Mouse (Mus musculus) lung, adult 18-20 months (tissue): Measurements from ENCODE around the gene Ptpn14.
A peak's percentile ranks its signal among the peaks of the same experiment; 100 is the strongest.

Experiments
- DNase-seq, 2 experiments: peaks; one replicate each; pipeline ENCODE4 v3.0.0; 2022; ENCODE audit warnings: mixed read lengths in 2 of 2

Ptpn14 gene

DNA sequence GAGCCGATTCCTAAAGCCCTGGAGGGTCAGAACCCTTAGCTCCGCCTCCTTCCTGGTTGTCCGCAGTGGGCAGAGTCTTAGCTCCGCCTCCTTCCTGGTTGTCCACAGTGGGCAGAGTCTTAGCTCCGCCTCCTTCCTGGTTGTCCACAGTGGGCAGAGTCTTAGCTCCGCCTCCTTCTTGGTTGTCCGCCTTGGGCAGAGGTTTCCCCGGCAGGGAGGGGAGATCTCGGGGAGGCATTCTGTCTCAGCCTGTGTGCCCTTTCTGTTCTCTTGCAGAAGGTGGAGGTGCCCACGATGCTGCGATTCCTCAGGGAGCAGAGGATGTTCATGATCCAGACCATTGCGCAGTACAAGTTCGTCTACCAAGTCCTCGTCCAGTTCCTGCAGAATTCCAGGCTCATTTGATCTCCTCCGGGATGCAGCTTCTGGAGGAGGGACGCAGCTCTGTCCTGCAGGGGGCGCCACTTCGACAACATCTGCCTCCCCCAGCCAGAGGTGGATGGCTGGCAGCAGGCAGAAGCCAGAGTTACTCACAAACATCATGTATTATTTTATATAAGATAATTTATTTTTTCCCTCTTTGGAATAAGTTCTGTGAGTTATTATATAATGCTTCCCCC is 141.7 kb downstream of the Ptpn14 start:
- DNase-seq = no peak

DNA sequence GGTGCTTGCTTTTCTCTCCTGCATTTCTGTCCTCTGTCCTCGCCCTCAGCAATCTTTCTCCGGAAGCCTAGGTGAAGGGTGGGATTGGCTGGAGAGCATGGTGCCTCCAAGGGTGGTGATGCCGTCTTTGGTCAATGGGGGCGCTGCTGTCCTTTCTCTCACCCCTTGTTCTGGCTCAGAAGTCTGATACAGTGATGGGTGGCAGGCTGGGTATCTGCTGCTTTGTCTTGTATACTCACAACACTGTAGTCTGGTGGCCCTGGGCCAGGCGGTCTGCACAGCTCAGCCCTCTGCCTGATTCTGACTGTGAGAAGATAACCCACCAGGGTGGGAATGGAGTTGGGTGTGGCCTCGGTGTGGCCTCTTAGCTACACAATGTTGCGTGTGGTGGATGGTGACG is 142.5 kb downstream of the Ptpn14 start:
- no peak for DNase-seq

GRCm38 (mm10) chr1:189871625-189872024 is 143.6 kb downstream of the Ptpn14 start:
- no peak for DNase-seq

DNA sequence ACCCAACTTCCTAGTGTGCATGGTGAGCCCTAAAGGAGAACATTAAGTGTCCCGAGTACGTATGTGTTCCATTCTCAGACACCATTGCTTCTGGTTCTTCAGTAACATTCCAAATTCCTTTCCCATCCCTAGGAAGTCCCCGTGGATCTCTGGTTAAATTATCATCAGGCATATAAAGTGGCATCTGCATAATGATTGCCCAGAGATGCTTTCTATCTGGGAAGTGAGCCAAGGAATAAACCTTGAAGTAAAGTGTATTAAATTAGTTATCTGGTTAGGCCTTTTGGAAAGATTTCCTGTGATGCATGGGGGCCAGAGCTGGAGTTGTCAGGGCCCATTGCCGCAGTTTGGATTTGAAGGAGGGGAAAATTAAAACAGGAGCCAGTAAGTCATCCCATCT is 144.0 kb downstream of the Ptpn14 start:
- no peak for DNase-seq

DNA sequence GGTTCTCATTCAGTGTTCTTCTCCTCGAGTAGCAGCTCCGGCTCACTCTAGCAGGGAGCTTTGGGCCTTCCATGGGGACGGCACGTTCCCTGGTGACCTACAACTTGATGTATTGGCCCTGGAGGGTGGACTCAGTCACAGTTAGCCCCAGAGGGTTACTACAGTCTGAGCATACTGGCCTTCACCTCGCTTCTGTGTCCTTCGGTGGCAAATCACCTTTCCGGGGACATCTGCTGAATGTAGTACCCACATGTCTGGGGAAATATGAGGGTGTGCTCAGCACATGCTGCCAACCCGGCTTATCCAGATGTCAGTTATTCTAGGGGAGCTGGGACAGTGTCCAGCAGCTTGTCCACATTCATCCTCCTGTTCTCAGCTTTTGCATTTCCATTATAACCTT is 145.5 kb downstream of the Ptpn14 start:
- DNase-seq = no peak

- peak; percentile 68 to 74 for DNase-seq
Measured at GRCm38 (mm10) chr1:189875439-189875861, 147.4 kb downstream of the Ptpn14 start.

GRCm38 (mm10) chr1:189876162-189876561 is 148.1 kb downstream of the Ptpn14 start:
- DNase-seq = no peak

- no peak for DNase-seq
Measured at GRCm38 (mm10) chr1:189879212-189879611, 151.1 kb downstream of the Ptpn14 start.

DNA sequence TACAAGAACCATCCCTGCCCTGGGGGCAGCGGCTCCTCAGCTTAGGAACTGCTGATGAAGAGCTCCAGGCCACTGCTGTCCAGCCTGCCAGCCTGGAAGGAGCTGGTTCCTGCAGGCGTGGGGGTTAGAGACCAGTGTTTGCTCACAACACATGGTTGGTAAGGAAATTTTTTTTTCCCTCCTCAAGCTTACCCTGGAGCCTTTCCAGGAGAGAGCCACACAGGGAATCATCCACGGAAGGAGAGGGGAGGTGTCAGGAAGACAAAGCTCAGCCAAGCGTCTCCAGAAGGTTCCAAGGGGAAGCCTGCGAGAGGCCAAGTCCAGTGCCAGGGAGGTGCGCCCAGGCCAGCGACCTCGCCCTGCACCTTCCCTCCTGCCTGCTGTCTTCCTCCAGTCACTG is 151.9 kb downstream of the Ptpn14 start:
- DNase-seq = peak; percentile 58 to 73

DNA sequence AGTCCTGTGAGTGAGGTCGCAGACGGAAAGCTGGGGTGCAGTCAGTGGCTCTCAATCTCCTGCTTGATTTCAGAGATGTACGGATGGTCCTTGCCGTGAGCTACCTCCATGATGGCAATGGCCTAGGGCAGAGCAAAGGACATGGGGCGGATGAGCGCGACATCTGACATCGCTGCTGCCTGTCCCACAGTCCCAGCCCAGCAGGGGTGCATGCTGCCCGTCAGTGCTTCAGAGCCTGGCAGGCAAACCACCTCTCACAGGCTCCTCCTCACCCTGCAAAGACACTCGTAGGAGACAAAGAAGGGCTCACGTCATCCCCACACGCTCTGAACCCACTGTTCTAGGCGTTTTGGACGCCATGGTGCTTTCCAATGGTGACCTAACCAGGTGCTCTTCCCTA is 152.7 kb downstream of the Ptpn14 start:
- DNase-seq = no peak

DNA sequence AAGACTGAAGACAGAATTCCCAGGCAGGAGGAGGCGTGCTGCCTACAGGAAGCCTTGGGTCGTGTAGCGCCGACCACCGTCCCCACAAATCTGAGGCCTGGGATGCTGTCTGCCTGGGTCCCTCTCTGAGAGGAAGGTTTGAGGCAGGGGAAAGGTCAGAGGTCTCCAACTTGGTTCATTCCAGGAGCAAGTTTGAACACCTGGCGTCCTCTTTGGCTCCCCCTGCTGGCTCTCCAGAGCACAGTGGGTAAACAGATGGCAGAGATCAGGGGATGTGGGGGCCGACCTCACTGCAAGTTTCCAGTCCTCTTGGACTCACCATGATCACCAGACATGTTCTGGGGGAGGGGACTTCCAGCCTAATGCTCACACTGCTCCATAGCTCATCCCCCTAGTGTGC is 154.8 kb downstream of the Ptpn14 start:
- DNase-seq = peak; percentile 33 to 48

DNA sequence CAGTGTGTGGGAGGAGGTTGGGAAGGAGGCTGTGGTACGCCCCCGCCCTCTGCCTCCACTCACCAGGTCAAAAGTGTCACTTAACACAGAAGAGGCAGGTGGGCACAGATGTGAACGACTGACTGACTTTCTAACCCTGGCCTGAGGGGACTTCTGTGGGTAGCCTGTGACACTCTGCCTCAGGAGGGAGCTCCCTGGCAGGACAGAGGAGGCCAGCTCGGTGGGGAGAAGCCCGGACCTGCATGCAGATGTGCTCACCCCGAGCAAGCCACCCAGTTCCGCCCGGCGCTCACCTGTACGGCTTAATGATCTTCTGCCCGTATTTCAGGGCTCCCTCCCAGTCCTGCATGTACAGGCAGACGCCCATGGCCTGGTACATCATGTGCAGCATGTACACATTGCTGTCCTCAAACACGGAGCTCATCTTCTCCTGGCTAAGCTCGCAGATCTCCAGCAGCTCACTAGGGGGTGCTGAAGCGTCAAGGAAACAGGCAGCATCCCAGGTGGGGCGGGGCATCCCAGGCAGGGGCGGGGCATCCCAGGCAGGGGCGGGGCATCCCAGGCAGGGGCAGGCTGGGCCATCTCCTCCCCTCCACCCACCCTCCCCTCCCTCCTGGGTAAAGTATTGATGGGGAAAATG is 155.6 kb downstream of the Ptpn14 start:
- peak in 1 of 2 experiments; percentile 55 for DNase-seq

GRCm38 (mm10) chr1:189884951-189885350 is 156.9 kb downstream of the Ptpn14 start:
- no peak for DNase-seq

DNA sequence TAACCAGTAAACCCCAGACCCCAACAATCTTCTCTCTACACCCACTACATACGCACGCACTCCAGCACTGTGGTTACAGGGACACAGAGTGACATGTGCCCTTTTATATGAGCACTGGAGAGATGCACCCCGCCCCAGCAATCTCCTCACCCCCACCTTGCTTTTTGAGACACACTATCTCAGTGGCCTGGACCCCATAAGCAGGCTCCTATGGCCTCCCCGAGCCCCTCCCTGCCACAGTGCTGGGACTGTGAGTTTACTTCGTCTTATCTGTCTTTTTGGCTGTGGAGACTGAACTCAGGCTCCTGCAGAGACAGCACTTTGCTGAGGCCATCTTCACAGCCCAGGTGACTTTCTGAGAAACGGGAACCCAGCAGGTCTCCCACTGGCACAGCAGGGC is 157.9 kb downstream of the Ptpn14 start:
- DNase-seq = no peak

GRCm38 (mm10) chr1:189887518-189887917 is 159.4 kb downstream of the Ptpn14 start:
- peak; percentile 51 to 54 for DNase-seq

- DNase-seq = no peak
Measured at GRCm38 (mm10) chr1:189888749-189889148, 160.7 kb downstream of the Ptpn14 start.

DNA sequence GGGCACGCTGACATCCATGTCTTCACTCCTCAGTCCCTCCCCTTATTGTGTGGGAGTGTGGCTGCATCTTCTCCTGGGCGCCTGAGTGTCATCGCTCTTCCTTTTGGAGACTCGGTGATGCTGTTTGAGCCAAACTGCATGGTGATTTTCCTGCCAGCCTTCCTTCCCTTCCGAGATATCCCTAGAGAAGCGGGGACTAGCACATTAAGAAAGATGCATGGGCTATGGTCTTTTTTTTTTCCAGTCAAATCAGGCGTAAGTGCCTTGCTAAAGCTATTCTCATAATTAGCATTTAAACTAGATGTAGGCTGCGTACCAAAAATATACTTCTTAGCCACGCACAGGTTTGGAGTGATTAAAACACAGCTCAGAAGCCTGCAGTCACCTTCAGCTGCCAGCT is 166.1 kb downstream of the Ptpn14 start:
- DNase-seq = no peak

- no peak for DNase-seq
Measured at GRCm38 (mm10) chr1:189897861-189898260, 169.8 kb downstream of the Ptpn14 start.

DNA sequence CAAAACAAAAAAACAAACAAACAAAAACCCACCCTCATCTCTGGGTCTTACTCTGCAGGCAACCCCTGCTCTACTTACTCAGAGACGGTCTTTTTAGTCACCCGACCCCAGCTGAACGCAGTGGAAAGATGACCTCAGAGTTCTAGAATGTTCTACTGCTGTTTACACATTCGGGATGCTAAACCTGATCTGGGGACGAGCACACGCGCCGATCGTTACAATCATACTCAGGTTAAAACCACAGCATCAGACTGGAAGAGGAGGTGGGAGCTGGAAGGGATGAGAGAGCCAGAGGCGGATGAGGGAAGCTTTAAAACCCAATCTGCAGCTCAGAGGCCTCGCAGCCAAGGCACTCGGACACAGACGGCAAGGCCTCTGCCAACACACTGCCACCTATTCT is 170.6 kb downstream of the Ptpn14 start:
- no peak for DNase-seq

DNA sequence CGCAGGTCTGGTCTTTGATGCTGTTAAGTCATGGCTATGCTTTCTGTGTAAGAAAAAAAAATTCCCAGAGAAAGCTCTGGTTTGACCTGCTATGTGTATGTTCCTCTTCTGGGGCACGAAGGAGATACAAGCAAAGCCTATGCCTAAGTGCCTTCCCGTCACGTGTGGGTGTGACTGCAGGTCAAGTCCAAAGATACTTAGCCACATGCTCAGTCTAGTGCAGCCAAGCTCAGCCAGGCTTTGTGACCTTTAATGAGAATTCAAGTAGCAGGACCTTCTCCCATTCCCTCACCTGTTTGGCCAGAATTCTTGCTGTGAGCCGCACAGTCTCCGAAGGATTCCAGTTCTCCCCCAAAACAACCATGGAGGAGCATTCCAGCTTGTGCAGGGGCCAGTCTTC is 171.5 kb downstream of the Ptpn14 start:
- DNase-seq = no peak

GRCm38 (mm10) chr1:189902413-189902812 is 174.3 kb downstream of the Ptpn14 start:
- DNase-seq = no peak

DNA sequence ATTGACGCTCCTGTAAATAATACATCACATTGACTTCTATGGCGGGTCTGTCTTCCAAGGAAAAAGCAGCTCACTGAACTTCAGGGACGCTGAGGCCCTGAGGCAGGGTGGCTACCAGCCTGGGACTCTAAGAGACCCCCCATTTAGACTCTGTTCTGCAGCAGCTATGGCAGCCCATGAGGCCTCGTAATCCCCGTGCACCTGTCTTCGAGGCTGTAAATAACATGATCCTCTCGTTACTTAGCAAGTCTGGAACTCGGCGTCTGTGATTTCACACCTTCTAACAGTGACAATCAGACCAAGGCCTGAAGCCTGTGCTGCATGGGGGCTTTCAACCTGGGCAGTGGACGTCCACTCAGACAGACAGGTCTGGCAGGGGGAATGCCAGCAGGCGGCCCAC is 175.1 kb downstream of the Ptpn14 start:
- no peak for DNase-seq

DNA sequence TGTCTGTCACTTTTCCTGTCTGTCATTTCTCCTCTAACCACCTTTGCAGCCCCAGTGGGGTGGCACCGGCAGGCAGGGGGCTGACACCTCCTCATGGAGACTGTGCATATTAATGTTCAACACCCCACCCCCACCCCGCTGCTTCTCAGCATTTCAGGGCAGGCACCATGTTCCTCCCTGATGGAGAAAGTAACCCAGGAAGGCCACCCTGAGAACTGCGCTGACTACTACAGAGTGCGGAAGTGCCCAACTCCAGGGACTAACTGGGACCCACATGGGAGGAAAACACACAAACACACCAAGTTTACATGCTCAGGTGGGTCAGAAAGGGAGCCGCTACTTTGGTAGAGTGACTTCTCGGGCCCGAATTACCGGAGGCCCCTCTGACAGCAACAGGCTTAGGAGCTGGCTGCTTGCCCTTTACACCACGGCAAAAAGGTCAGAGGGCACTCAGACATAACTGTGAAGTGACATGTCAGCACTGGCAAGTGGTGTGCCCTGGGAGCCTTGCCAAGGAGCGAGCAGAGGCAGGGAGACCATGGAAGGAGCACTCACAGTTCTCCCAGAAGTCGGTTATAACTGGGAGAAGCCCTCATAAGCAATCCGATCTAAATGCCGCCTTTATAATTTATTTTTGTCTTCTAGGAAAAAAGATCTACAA is 182.7 kb downstream of the Ptpn14 start:
- peak; percentile 57 to 66 for DNase-seq

DNA sequence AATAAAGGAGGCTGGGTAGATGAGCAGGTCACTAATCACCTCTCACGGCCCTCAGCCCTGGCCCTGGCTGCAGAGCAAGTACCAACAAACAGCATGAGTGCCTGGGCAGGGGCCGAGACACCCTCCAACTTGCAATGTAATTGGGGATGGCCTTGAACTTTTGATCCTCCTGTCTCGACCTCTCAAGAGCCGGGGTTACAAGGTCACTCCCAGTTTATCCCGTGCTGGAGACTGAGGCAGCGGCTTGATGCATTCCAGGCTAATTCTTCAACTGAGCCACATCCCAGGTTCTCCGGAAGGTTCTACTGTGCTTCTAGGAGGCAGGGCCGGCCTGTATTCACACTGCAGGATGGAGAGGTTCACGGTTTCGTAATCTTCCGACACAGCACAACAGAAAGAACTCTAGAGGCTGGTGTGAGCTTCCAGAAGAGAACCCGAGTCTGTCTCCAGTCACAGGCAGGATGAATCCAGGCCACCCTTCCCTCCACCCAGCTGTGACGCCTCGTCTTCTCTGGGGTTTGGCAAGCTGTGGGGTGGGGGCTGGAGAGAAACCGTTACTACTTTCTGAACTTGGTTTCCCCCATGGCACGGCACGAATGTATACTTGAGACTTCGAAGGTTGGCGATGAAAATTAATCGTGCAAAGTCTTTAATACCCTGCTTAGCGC is 185.2 kb downstream of the Ptpn14 start:
- DNase-seq = no peak
